Mouse (Mus musculus) embryo, embryonic 11 days (tissue): Measurements from ENCODE around the gene Rsc1a1.

ENCODE experiments used
- DNase-seq: peaks from one replicate; pipeline ENCODE4 v3.0.0-alpha.2; 2015

Gene Rsc1a1

GRCm38 (mm10) chr4:141685499-141685898, at the start of gene Rsc1a1:
Gene Rsc1a1, minus strand, starts transcription at chr4:141685599.
- DNase-seq, result no peak

DNA sequence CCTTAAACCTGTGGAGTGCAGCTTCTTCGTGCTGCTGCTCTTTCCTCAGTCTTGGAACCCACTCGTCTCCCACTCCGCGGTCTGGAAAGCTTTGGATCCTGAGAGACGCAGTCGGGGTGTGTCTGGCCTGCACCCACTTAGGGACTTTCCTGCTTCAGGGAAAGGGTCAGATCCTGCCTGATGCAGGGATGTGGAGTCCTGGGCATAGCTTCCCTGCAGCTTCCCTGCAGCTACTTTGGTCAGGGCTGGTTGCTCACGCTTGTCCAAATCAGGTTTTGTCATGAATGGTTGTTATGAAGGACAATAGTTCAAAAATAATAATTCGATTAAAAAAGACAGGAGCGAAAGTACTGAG, 49.8 kb upstream of the Rsc1a1 start:
- no peak for DNase-seq

DNA sequence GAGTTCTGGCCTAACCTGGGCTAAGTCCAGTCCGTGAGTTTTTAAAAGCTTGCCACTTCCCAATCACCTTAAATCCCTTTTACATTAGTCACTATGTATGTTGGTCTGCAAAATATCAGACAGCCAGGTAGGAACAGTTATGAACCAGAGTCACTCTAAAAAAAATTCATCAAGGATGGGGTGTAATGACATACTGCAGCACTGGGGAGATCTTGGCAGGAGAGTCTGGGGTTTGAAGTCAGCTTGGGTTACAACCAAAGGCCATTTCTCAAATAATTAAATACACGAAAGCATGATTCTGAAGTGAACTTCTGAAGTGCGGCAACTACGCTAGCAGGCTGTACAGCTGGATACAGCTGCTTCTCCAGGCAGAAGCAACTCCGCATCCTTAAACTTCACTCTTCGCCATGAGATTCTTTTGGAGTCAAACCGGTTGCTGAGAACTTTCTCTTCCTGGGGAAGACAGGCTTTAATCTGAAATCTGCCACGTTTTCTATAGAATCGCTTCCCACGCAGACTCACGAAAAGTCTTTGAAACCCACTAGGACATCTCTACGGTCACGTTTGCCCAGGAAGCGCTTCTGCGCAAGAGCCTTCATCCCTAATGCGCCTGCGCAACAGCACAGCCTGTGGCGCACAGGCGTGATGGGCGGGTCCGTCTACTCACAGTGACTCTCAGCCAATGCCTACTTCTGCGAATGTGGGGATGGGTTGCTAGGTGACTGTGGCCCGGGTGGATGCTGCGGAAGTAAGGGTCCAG, 49.2 kb upstream of the Rsc1a1 start:
- DNase-seq, result peak; percentile 97

DNA sequence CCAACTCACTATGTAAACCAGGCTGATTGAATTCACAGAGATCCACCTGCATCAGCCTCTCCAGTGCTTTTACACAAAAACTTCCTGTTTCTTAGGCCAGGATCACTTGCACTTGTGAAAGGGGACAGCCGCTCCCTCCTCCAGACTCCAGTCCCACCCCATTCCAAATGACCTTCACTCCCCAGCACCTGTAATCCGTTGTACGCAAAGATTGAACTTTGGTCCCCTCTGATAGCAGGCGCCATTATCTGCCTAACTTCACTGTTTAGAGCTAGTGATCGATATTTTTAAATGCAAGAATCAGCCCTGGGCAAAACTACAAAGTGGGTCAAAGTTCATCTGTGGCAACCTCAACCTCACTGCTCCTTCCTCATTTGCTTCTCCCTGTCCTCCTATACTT, 46.4 kb upstream of the Rsc1a1 start:
- DNase-seq, result no peak

GRCm38 (mm10) chr4:141730401-141730800, 45.0 kb upstream of the Rsc1a1 start:
- DNase-seq, result no peak

- DNase-seq, result no peak
These were observed 43.9 kb upstream of the Rsc1a1 start for GRCm38 (mm10) chr4:141729266-141729665.

DNA sequence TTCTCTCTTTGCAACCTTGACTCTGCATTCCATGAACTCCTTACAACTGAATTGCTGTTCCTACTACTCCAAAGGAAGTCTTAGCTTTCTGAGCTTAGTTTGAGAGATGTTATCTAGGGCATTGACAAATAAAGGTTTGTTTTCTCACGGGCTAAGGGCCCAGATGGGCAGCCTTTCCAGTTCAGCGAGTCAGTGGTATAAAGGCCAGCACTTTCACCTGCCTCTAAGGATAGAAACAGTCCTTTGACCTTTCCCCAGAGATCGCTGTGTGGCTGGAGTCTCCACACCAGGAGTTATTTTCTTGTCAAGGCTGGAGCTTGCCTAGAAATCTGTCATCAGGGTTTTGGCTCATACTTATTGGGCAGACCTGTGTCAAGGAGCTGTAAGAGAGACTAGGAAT, 40.3 kb upstream of the Rsc1a1 start:
- no peak for DNase-seq

DNA sequence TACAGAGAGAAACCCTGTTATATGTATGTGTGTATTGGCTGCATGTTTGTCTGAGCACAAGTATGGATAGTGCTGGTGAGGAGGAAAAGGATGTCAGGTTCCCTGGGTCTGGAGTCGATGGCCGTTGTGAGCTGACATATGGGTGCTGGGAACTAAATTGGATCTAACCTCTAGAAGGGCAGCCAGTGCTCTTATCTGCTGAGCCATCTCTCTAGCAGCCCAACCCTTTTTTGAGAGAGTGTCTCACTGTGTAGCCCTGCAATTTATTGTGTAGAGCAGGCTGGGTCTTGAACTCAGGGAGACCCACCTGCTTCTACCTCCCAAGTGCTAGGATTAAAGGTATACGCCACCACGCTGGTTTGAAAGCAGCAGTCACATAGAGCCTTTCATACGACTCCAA, 39.9 kb upstream of the Rsc1a1 start:
- no peak for DNase-seq

DNA sequence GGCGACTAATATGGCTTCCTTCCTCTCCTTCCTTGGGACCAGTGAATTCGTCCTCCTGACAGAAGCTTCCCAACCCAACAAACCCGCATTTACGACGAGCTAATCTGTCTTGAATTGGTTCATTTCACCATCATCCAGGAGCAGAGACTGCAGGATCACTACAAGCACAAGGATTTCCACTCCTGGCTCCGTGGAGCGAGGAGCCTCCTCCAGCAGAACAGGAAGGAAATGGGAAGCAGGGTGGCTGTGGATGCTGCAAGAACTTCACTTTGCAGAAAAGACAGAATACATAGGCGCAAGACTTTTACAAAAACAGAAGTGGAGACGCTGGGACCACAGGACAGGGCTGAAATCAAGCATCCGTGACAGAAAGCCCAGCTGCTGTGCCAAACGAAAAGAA, 39.2 kb upstream of the Rsc1a1 start:
- DNase-seq, result no peak

DNA sequence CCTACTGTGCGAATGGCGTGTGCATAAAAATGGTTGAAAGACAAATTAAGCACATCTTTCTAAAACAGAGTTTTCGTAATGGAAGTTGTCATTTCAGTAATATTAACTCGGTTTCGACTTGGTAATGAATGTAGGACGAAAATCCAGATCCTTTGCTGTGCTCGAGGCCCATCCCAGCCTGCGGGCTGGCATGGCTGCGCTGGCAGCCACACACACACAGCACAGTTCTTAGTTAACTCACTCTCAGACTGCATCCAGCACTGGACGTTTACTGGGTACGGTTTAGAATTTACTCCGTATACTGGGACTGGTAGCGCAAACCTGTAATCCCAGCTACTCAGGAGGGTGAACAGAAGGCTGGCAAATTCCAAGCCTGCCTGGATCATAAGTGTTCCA, 38.3 kb upstream of the Rsc1a1 start:
- DNase-seq, result peak; percentile 22

- peak; percentile 94 for DNase-seq
These were observed 37.6 kb upstream of the Rsc1a1 start, which contains the start of gene Ddi2 for GRCm38 (mm10) chr4:141722731-141723672. Gene Ddi2, minus strand, starts transcription at chr4:141723419.

GRCm38 (mm10) chr4:141721961-141722360, 36.6 kb upstream of the Rsc1a1 start:
- DNase-seq, result no peak

GRCm38 (mm10) chr4:141720761-141721523, 35.5 kb upstream of the Rsc1a1 start:
- DNase-seq, result no peak

- DNase-seq, result no peak
These were observed 33.9 kb upstream of the Rsc1a1 start for GRCm38 (mm10) chr4:141719304-141719703.

DNA sequence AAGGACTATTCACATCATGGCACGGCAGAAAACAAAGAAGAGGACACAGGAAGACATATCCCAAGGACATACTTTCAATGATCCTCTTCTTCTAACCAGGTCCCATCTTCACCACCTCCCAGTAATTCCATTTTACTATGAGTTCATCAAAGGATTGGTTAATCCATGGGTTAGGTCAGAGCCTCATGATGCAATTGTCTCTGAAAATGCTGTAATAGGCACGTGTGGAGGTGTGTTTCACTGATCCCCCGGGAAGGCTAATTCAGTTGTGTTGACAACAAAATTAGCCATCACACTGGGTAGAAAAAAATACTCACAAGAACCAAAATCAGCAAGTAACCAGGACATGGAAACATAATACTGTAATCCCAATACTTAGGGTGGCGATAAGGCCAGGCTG, 32.2 kb upstream of the Rsc1a1 start:
- no peak for DNase-seq

DNA sequence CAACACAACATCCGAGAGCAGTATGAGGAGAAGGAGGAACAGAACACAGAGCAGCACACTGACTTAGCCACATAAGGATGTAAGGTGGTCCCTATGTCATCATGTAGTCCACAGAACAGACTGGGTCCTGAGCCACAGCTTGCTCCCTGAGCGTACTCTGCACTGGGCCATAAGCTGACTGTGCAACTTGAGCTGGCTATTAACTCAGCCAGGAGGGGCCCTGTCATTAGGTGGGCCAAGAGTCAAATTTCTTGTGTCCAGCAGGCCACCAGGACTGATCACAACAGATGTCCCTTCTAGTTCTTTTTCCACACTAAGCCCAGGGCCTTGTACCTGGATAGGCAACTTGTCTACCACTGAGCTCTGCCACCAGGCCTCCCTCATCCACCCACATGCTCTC, 29.6 kb upstream of the Rsc1a1 start:
- peak; percentile 55 for DNase-seq

DNA sequence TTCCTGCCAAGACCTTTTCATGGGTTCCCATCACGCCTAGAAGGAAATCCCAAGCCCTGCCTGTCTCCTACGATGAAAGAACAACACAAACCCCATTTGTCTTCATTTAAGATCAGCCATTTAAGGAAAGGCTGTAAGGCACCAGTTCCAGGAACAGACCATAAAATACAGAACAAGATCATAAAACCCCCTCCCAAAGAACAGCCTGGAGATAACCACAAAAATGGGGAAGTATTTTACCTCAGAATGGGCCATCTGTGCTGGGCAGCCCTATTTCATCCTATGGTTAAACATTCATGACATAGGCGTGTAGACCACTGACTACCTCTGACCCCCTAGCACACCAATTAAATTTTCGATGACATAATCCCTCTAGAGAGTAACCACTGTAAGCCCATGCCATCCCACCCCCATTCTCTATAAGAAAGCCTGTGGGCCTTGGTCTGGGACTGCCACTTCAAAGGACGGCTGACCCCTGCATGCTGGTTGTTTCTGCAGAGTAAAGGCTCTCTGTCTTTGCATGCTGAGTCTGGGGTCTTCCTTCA, 28.3 kb upstream of the Rsc1a1 start:
- DNase-seq, result no peak

DNA sequence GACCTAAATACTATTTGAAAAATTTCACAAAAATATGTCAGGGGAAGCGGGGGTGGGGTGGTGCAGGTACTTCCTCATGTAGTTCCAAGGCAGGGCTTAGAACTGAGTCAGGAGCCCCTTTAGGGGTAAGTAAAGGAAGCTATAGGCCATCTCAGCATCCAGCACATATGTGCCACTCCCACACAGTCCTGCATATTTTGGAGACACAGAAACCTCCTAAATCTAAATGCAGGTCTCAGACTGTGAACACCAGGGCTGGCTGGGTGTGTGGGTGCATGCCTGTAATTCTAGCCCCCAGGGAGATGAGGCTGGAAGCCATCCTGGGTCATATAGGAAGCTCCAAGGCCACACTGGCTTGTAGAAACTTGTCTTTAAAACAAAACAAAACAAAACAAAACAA, 25.9 kb upstream of the Rsc1a1 start:
- no peak for DNase-seq

- no peak for DNase-seq
These were observed 23.6 kb upstream of the Rsc1a1 start for GRCm38 (mm10) chr4:141708971-141709370.

DNA sequence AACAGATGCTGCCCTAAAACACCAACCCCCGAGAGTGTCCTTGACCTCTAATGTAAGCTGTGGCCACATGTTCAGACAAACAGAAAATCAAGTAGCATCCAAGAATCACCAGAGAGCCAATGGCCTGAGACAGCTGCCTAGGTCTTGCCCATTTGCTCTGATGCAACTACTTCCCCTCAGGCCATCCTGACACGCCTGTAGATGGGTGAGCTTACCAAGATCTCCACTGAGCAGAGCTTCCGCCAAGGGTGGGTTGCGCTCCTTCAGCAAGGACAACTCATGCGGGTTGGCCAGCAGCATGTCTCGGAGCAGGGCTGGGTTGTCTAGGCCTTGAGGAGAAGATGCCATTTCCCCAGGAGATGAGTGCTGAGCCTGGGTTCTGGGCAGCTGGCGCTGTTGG, 22.6 kb upstream of the Rsc1a1 start:
- no peak for DNase-seq

- no peak for DNase-seq
These were observed 19.9 kb upstream of the Rsc1a1 start for GRCm38 (mm10) chr4:141705331-141705730.

- no peak for DNase-seq
These were observed 19.2 kb upstream of the Rsc1a1 start for GRCm38 (mm10) chr4:141704625-141705024.

DNA sequence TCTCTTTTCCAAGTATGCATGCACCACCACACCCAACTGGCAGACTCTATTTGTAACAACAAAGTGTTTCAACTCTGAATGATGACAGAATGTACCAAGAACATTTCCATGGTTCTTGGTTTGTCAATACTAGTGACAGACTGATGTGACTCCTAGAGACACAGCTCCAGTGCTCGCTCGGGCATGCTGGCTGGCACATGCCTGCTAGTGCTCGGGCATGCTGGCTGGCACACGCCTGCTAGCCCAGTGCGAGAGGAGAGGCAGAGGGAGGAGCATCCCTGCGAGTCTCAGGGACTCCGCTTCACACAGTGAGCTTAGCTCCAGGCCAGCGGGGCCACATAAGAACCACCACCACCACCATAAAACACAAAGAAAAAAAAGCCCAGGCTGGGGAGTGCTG, 9.3 kb upstream of the Rsc1a1 start:
- DNase-seq, result no peak
